Mouse (Mus musculus) cerebellum, postnatal 25 days (tissue): ENCODE data around the gene Gabrd.
A peak's percentile ranks its signal among the peaks of the same experiment; 100 is the strongest.

Experiments used
- DNase-seq, 2 experiments: peaks; one replicate each; pipeline ENCODE4 v3.0.0; 2021; ENCODE audit warnings: mixed read lengths in 2 of 2

Gene Gabrd

DNA sequence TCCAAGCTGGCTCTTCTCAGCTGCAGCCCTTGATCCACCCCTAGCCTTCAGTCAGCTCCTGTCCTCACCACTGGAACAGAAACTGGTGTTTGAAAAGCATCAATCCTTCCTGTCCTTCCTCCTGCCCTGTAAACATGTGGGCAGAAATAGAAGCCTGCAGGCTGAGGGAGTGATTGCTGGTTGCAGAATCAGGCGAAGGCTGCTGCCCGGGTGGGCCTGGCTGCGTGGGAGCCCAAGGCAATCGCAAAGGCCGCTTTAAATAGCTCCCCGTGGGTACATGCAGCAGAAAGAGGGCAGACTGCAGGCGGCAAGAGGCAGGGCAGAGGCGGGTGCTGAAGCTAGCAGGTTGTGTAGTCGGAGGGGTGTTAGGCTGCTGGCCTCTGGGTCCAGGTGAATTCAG lies 15.2 kb downstream of the Gabrd start:
- DNase-seq = peak; percentile 55 to 58

GRCm38 (mm10) chr4:155381974-155382373 lies 15.9 kb downstream of the Gabrd start:
- no peak for DNase-seq

GRCm38 (mm10) chr4:155371797-155372735 lies 25.8 kb downstream of the Gabrd start:
- peak; percentile 61 to 69 for DNase-seq

- DNase-seq = peak; percentile 39 to 60
Observed at GRCm38 (mm10) chr4:155370737-155371715, 26.9 kb downstream of the Gabrd start.

DNA sequence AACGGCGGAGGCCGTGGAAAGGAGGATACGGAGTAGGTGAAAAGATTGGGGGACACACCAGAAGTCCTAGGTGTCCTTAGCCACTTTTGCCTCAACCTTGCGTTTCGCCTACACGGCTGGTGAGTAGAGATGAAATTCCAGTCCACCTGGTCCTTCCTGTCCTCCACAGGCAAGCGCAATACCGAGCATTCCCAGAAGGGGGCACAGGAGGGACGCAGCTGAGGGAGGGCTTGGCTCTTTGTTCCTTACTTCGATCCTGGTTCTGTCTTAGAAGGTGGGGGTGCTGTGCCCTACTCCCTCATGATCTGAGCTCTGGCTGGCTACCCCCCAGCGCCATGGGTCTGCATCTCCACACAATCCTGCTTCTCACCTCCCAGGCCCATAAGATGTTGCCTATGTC lies 29.2 kb downstream of the Gabrd start:
- peak; percentile 96 to 97 for DNase-seq

GRCm38 (mm10) chr4:155367739-155368138 lies 30.2 kb downstream of the Gabrd start:
- DNase-seq = no peak

DNA sequence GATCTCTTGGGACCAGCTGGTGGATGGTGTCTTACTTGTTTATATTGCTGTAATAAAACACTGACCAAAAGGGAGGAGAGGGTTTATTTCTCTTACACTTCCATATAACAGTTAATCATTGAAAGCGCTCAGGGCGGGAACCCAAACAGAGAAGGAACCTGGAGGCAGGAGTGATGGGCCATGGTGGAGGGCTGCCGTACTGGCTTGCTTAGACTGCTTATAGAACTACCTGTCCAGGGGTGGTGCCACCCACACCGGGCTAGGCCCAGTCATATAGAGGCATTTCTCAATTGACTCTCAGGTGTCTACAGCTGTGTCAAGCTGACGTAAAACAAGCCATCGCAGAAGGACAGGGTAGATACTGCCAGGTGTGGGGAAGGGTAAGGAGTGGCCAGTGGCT lies 31.1 kb downstream of the Gabrd start:
- no peak for DNase-seq

DNA sequence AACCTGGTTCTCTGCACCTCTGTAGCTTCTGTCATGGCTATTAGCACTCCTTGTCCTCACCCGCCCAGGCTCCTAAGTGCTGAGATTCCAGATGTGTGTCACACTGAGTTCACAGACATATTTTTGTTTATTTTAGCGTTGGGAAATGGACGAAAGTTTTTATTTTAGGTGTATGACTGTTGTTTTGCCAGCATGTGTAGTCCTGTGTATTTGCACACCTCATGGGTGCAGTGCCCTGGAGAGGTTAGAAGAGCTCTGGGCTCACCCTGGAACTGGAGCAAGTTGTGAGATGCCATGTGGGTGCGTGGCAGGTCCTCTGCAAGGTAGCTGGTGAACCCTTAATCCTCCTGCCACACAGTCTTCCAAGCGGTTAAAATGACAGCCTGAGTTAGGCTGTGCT lies 35.5 kb downstream of the Gabrd start:
- no peak for DNase-seq

- DNase-seq = peak; percentile 93 to 95
Observed at GRCm38 (mm10) chr4:155361303-155361791, 36.6 kb downstream of the Gabrd start, which contains the start of gene Prkcz. Gene Prkcz, minus strand, starts transcription at chr4:155361361.

DNA sequence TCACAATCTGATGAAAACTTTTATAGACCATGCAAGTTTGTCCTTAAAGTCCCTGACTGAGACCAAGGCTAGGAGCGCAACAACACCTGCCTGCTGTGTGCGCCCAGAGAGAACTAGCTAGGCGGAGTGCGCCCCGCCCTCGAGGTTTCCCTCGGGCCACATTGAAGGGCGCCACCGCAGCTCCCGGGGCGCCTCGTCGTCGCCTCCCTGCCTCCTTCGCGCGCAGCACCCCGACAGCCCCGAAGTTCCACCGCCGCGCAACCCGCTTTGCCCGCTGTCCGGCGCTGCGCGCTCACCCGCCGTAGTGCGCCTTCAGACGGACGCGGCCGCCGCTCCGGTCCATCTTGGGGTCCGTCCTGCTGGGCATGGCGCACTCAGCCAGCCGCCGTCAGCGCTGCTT lies 37.1 kb downstream of the Gabrd start:
- DNase-seq = no peak

GRCm38 (mm10) chr4:155359560-155360464 lies 38.1 kb downstream of the Gabrd start:
- DNase-seq = no peak

DNA sequence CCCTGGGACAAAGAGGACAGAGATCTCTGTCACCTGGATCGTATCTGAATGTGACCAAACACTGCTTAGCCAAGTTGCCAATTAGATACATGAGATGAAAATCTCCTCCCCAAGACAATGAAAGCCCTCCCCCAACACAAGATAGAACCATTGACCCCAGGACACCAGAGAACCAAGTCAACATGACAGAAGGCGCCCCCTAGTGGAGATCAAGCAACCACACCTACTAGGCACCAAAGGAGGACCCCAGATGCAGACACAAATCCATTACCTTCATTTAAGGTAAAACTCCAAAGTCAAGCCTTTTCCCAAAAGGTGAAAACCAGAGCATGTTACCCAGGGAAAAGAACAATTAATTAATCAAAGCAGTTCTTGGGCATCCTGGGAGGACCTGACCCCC lies 40.3 kb downstream of the Gabrd start:
- no peak for DNase-seq

DNA sequence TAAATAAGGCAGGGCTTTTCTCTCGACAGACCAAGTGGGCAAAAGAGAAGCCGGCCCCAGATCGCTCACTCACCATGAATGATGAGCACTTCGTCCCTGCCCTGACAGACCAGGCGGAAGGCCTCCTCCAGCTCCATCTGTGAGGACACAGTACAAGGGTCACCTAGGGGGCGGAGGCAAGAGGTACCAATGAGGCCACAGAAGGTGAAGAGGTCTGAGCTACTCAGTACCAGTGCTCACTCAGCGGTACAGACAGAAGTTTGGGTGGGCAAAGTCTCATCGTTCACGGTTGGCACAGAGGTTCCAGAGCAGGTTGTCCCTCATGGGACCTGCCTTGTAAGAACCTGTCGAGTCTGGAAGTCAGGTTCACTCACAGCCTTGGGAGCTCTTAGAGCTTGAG lies 41.6 kb downstream of the Gabrd start:
- no peak for DNase-seq

GRCm38 (mm10) chr4:155354546-155354945 lies 43.4 kb downstream of the Gabrd start:
- no peak for DNase-seq

DNA sequence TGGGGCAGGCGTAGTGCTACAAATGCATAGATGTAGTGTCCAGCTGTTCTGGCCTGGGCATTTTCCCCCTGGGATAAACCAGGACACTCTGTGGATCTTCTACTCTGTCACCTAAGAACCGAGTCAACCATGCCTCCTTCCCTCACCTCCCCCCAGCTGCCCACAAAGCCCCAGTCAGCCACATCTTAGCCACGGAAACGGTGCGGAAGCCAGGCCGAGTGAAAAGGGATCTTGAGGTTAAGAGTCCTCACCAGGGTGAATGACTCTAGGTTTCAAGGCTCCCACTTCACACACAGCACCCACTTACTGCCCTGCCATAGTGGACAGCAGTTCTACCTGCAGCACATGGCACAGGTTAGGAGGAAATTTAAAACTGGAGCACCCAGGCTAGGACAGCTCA lies 43.9 kb downstream of the Gabrd start:
- no peak for DNase-seq

DNA sequence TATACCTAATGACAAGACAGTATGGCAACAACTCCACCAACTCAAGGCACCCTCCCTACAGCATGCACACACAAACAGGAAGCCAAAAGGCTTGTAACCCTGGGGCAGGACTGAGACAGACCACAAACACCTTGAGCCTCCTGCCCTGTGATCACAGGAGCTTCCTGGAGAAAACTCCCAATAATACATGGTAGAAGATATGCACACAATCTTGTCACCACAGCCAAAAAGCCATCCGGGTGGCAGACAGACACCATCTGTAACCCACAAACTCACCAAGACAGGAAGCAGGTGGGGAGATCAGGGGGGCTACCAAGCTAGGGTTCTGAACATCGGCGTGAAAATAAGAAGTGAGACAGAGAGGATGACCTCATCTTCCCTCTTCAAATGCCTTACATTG lies 45.3 kb downstream of the Gabrd start:
- no peak for DNase-seq

GRCm38 (mm10) chr4:155346350-155346749 lies 51.6 kb downstream of the Gabrd start:
- DNase-seq = no peak

GRCm38 (mm10) chr4:155345608-155345953 lies 52.3 kb downstream of the Gabrd start:
- DNase-seq = peak; percentile 87 to 88

DNA sequence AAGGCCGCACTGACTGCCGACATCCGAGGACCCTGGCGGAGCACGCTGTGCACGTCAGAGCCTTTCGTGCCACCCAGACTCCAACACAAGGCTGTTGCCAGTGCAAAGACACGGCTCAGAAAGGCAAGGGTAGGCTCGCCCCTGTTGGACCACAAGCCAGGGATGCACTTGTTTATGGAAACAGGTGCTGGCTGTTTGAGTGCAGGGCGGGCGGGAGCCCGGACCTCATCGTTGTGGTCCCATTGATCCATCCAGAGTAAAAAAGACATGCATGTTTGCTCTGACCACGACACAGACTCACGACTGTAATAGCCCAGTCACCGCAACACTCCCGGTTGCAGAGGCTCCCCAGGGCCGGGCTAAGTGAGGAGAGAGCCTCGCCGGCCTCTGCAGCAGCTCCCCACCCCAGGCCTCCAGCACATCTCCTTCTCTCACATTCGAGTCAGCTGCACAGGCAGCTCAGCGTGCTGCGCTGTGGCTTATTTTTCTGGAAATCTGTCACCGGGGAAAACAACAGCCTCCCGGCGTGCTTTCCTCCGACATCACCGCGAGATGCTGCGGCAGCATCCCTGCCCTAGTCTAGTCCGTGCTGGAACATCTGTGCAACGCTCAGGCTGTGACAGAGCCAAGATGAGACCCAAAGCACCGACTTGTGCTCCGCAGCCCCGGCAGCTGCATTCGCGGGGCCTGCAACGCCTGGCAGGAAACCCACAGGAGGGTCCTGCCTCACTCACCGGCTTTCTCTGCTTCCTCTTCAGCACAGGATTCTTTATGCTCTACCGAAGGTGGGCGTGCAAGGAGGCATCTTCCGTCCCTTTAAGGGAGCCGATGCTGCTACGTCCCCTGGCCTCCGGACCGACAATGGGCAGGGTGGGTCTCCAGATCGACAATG lies 53.0 kb downstream of the Gabrd start:
- DNase-seq = peak; percentile 72 to 75

DNA sequence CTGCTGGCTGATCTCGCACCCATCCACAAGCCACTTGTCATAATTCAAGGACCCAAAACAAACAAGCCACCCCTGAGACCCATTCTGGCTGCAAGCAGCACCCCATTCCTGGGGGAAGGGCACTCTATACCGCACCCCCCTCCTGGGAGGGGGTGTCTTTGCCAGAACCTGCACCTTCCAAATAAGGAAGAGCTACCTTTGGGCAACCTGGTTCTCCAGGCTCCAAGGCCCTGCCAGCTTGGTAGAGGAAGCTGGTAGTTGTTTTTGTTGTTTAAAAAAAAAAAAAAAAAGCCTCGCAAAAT lies 53.7 kb downstream of the Gabrd start:
- no peak for DNase-seq
